Mouse (Mus musculus): ENCODE measurements around the gene Drc7.

- TF ChIP-seq CTCF (IDR thresholded peaks at IDR 0.05; ENCODE audit: borderline replicate concordance, control insufficient read depth, extremely low read depth, insufficient read depth, low read length, poor library complexity): no peak
- TF ChIP-seq POLR2A (IDR thresholded peaks at IDR 0.05; ENCODE audit: control insufficient read depth, extremely low read depth, insufficient read depth, low read length, poor library complexity): no peak
Measured at GRCm38 (mm10) chr8:95067582-95067981, 12.7 kb downstream of the Drc7 start.
